Mouse (Mus musculus): ENCODE data around the gene 1110008P14Rik. TPM values are rescaled to one million over a fixed set of nuclear protein-coding genes. Genes with fewer than 3 reads are reported as not detected.
A peak's percentile ranks its signal among the peaks of the same experiment; 100 is the strongest.

1110008P14Rik gene
- polyA plus RNA-seq, 1 experiment from 2014 or later = 71.6 TPM

DNA sequence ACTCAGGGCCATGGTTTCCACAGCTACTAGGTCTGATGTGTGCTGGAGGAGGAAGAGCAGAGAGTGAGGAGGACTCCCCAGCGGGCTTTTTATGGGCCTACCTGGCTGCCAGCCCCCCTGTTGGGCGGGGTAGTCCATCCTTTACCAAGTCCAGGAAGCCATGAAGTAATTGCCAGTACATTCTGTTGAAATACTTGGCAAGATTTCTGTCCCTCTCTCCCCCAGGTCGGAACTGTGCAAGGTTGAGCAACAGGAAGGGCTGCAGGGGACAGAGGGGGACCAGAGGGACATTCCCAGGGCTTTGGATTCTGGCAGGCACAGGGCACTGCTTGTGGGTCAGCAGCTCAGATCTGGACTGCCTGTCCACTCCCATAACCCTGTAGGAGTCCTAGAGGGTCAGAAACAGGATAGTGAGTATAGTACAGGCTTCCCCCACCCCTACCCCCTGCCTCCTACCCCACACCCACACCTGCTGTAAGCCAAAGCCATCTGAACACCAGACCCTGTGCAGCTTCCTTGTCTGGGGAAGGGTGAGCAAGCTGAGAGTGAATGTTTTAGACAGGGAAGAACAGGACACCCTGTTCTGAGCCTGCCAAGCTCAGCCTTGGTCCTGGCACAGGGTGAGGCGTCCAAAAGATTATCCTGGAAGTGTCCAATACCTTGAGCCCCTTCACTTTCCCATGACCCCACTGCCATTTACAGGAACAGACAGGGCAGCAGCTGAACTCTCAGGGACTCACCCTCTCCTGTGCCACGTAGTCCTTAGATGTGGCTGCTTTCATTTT, 6.2 kb upstream of the 1110008P14Rik start, which contains the start of gene Lcn2:
Gene Lcn2 (minus strand): TSS at position 547 of the 785 bp plus-strand sequence.
- Histone ChIP-seq H3K9ac (no peak within 1 kb of the TSS), H3K9me3 (replicated peaks) (no peaks in the 10 kb centered on the region), H3K4me1 (no peaks in the 10 kb centered on the region), H3K4me2 (replicated peaks) (no peak within 1 kb of the TSS), H3K27ac (replicated peaks) (no peak within 1 kb of the TSS), H3K36me3 (no peaks in the 10 kb centered on the region), H3K27me3 (no peaks in the 10 kb centered on the region), H3K4me3 (replicated peaks) (no peak within 1 kb of the TSS)
- 54% methylated on average over 5 of the region's 5 CpGs for WGBS
- ATAC-seq (ENCODE audit: insufficient number of reproducible peaks, low FRiP score, low TSS enrichment, low read depth) = no peak

DNA sequence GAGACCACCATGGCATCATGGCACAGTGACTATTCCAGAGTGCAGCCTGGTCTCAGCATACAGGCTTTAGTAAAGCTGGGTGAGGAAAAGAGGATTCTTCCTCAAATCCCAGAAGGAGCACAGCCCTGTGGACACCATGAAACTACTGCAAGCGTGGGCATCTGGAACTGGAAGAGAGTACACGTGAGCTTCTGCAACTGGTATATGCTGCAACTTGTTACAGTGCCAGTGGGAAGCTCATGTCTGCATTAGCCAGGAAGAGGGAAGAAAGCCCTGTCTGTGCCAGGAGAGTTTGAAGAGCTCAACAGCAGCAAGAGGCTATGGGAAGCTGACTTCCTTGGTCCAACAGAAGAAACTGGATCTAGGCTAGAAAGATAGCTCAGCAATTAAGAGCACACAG, 951 bp upstream of the 1110008P14Rik start:
- H3K27me3 ChIP-seq = no peaks in the 10 kb centered on the region
- H3K4me2 ChIP-seq (replicated peaks) = no peak overlapping the region
- H3K9me3 ChIP-seq (replicated peaks) = no peaks in the 10 kb centered on the region
- 60% methylated on average over 2 of the region's 2 CpGs for WGBS
- H3K27ac ChIP-seq (replicated peaks) = no peak overlapping the region
- peaks cover 17% of the 10 kb centered on the region for H3K4me1 ChIP-seq
- H3K4me3 ChIP-seq (replicated peaks) = no peak overlapping the region
- ATAC-seq (ENCODE audit: insufficient number of reproducible peaks, low FRiP score, low TSS enrichment, low read depth) = no peak
- peaks cover 22% of the 10 kb centered on the region for H3K36me3 ChIP-seq
- H3K9ac ChIP-seq = no peak overlapping the region

DNA sequence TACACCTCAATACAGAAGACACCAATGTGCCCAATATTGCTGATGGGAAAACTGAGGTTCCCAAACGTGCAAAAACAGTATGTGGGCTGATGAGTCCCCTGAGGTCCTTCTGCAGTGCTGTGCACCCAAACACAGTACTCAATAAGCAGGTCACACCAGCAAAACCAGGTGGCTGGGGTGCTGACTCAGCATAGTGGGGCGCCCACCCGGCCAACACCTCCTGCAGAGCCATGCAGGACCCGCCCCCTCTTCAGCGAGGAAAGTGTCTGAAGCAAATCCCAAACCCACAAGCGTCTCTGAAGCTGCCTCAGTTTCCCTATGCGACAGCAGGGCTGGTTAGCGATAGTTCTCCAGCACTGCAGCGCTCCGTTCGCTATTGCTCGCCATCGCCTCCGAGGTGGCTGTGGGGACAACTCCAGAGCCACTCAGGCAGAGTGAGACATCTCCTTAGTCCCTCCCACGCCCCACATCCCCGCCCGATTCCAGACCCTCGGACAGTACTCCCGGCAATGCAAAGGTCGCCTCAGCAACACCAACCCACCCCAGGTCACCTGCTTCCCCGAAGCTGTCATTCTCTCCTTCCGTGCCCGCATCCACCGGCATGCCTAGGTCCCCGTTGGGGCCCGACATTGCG, 480 bp downstream of the 1110008P14Rik start:
- Histone ChIP-seq H3K4me2 (replicated peaks) (peak overlapping the region; percentile 94), H3K9me3 (replicated peaks) (no peaks in the 10 kb centered on the region), H3K4me3 (replicated peaks) (peak overlapping the region; percentile 60), H3K9ac (peak overlapping the region; percentile 35), H3K4me1 (peaks cover 17% of the 10 kb centered on the region), H3K27ac (replicated peaks) (0 out of 2 replicates have a peak overlapping the region, but pooled peaks have one; percentile 1), H3K27me3 (no peaks in the 10 kb centered on the region), H3K36me3 (peaks cover 35% of the 10 kb centered on the region)
- peak; percentile 8 for ATAC-seq (ENCODE audit: insufficient number of reproducible peaks, low FRiP score, low TSS enrichment, low read depth)
- WGBS = under 1% methylated on average over 27 of the region's 27 CpGs

DNA sequence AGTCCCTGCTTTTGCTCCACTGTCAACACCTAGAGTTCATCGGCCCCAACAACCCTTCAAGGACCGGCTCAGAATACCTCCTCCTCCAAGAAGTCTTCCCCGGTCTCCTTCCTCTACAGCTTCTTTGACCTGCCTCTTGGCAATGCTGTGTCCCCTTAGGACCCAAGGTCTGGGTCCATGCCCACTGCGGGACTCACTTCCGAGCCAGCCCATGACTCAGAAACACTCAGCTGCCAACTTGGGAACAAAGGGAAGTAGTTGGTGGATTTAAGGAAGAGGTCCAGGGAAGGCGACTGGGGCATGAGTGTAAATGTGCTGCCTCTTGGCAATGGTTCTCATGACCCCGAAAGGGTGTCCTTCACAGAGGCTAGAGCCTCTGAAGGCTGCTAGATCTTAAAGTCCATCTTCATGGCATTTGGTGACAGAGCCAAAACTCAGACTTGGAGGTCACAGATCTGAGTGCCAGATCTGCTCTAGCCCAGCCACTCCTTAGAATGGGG, 1.7 kb downstream of the 1110008P14Rik start:
- Histone ChIP-seq H3K9me3 (replicated peaks) (no peaks in the 10 kb centered on the region), H3K9ac (no peak overlapping the region), H3K27ac (replicated peaks) (no peak overlapping the region), H3K27me3 (no peaks in the 10 kb centered on the region), H3K4me3 (replicated peaks) (no peak overlapping the region), H3K36me3 (peaks cover 47% of the 10 kb centered on the region), H3K4me2 (replicated peaks) (no peak overlapping the region), H3K4me1 (peaks cover 17% of the 10 kb centered on the region)
- 89% methylated on average over 7 of the region's 7 CpGs for WGBS
- ATAC-seq (ENCODE audit: insufficient number of reproducible peaks, low FRiP score, low TSS enrichment, low read depth) = no peak

DNA sequence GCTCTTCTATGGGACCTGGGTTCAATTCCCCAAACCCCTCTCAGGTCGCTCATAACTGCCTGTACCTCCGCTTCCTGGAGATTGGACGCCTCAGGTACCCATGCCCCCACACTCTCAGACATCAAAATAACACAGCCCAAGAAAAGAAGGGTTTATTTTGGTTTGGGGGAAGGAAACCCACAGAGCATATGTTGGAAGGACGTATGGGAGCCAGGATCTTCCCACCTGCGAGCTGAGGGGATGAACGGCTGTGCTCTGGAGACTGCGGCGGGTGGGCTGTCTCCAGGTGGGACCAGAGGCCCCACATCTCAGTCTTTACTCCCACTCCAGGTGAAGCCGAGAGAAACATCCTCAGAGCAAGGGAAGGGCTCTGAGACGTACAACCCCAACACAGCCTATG, 4.8 kb downstream of the 1110008P14Rik start:
- Histone ChIP-seq H3K27me3 (no peaks in the 10 kb centered on the region), H3K4me3 (replicated peaks) (no peak overlapping the region), H3K4me2 (replicated peaks) (no peak overlapping the region), H3K9ac (no peak overlapping the region), H3K27ac (replicated peaks) (no peak overlapping the region), H3K4me1 (peaks cover 10% of the 10 kb centered on the region), H3K36me3 (peaks cover 71% of the 10 kb centered on the region), H3K9me3 (replicated peaks) (no peaks in the 10 kb centered on the region)
- no peak for ATAC-seq (ENCODE audit: insufficient number of reproducible peaks, low FRiP score, low TSS enrichment, low read depth)
- 92% methylated on average over 10 of the region's 10 CpGs for WGBS

DNA sequence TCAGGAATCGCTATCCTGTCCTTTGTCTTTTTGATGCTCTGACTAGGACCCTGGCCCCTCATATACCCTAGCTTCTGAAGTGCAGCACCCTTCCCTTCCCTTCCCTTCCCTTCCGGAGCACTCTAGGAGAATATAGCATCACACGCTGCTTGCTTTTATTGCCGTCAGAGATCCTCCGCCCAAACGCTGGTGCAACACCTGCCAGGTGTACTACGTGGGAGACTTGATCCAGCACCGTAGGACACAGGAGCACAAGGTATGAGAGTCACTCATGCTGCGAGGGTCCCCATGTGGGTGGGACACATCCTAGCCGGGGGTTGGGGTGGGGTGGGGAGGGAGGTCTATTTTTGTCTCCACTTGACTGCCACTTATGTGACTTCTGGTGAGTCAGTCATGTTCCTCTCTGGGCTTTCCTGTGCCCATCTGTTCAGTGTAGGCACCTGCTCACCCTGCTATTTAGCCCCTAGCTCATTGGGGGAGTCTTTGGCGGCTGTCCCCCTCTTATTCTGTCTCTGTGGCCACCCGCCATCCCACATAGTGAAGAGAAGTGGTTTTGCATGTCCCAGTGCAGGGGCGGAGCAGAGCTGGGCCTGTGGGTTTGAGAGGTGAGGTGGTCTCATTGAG, 6.3 kb downstream of the 1110008P14Rik start:
- whole genome bisulfite sequencing = 89% methylated on average over 13 of the region's 13 CpGs
- peaks cover 87% of the 10 kb centered on the region for H3K36me3 ChIP-seq

DNA sequence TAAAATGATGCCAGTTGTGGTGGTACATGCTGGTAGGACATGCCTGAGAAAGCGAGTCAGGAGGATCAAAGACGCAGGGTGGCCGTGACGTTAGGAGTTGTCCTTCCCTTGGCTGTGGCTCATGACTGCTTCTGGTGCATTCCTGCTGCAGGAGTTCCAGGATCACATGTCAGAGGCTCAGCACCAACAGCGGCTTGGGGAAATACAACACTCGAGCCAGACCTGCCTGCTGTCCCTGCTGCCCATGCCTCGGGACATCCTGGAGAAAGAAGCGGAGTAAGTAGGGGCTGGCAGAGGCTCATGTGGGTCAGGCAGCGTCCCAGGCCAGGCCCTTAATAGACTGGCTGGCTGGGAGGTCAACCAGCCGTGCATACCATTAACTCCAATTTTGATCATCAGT, 7.5 kb downstream of the 1110008P14Rik start:
- no peak overlapping the region for H3K9ac ChIP-seq
- H3K4me1 ChIP-seq = no peaks in the 10 kb centered on the region
- no peak overlapping the region for H3K4me2 ChIP-seq (replicated peaks)
- H3K27ac ChIP-seq (replicated peaks) = no peak overlapping the region
- no peak for ATAC-seq (ENCODE audit: insufficient number of reproducible peaks, low FRiP score, low TSS enrichment, low read depth)
- no peak overlapping the region for H3K4me3 ChIP-seq (replicated peaks)
- H3K9me3 ChIP-seq (replicated peaks) = no peaks in the 10 kb centered on the region
- WGBS = 81% methylated on average over 10 of the region's 10 CpGs
- H3K36me3 ChIP-seq = peaks cover 90% of the 10 kb centered on the region
- no peaks in the 10 kb centered on the region for H3K27me3 ChIP-seq

More for the DNA sequence above, 6.3 kb downstream of the 1110008P14Rik start:
- ATAC-seq (ENCODE audit: insufficient number of reproducible peaks, low FRiP score, low TSS enrichment, low read depth) = no peak
- Histone ChIP-seq H3K4me1 (no peaks in the 10 kb centered on the region), H3K9me3 (replicated peaks) (no peaks in the 10 kb centered on the region), H3K27me3 (no peaks in the 10 kb centered on the region), H3K9ac (no peak overlapping the region), H3K4me3 (replicated peaks) (no peak overlapping the region), H3K27ac (replicated peaks) (no peak overlapping the region; the same call in 1 of the 2 replicates), H3K4me2 (replicated peaks) (no peak overlapping the region)

DNA sequence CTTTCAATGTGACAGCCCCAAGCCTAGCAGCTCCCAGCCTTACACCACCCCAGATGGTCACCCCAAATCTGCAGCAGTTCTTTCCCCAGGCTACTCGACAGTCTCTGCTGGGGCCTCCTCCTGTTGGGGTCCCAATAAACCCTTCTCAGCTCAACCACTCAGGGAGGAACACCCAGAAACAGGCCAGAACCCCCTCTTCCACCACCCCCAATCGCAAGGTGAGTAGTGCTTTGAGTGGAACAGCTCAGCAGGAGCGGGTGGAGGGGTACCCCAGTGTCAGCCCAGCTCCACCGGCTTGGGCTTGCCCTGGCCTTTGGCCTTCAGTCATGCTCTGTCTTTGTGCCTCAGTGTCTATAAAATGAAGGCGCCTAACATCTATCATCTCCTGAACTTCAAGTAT, 14.4 kb downstream of the 1110008P14Rik start:
- no peak overlapping the region for H3K4me3 ChIP-seq (replicated peaks)
- no peaks in the 10 kb centered on the region for H3K9me3 ChIP-seq (replicated peaks)
- H3K4me2 ChIP-seq (replicated peaks) = no peak overlapping the region
- WGBS = 95% methylated on average over 5 of the region's 5 CpGs
- H3K36me3 ChIP-seq = peaks cover 61% of the 10 kb centered on the region
- no peak overlapping the region for H3K27ac ChIP-seq (replicated peaks)
- H3K27me3 ChIP-seq = no peaks in the 10 kb centered on the region
- peaks cover 11% of the 10 kb centered on the region for H3K4me1 ChIP-seq
- no peak overlapping the region for H3K9ac ChIP-seq
- no peak for ATAC-seq (ENCODE audit: insufficient number of reproducible peaks, low FRiP score, low TSS enrichment, low read depth)

DNA sequence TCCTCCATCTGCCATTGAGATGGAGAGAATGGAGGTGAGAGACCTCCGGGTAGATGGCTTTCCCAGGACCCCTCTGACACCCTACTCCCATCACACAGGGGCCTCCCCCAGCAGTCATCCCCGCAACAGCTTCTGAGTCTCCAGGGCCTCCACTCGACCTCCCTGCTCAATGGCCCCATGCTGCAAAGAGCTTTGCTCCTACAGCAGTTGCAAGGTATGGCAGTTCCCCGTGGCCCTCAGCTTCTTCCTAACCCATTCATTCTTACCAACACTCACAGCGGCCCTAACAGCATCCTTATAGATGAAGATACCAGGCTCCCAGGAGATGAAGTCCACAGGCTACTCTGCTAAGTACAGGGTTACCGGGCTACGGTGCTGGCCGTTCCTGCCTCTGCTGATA, 17.6 kb downstream of the 1110008P14Rik start:
- H3K36me3 ChIP-seq = peaks cover 30% of the 10 kb centered on the region
- no peak for ATAC-seq (ENCODE audit: insufficient number of reproducible peaks, low FRiP score, low TSS enrichment, low read depth)
- peak overlapping the region; percentile 79 for H3K4me2 ChIP-seq (replicated peaks)
- 86% methylated on average over 8 of the region's 8 CpGs for WGBS
- no peak overlapping the region for H3K27ac ChIP-seq (replicated peaks)
- H3K4me3 ChIP-seq (replicated peaks) = peak overlapping the region; percentile 72
- H3K9me3 ChIP-seq (replicated peaks) = no peaks in the 10 kb centered on the region
- H3K9ac ChIP-seq = peak overlapping the region; percentile 77; the same call in 1 of the 2 replicates
- no peaks in the 10 kb centered on the region for H3K27me3 ChIP-seq
- H3K4me1 ChIP-seq = peaks cover 27% of the 10 kb centered on the region

DNA sequence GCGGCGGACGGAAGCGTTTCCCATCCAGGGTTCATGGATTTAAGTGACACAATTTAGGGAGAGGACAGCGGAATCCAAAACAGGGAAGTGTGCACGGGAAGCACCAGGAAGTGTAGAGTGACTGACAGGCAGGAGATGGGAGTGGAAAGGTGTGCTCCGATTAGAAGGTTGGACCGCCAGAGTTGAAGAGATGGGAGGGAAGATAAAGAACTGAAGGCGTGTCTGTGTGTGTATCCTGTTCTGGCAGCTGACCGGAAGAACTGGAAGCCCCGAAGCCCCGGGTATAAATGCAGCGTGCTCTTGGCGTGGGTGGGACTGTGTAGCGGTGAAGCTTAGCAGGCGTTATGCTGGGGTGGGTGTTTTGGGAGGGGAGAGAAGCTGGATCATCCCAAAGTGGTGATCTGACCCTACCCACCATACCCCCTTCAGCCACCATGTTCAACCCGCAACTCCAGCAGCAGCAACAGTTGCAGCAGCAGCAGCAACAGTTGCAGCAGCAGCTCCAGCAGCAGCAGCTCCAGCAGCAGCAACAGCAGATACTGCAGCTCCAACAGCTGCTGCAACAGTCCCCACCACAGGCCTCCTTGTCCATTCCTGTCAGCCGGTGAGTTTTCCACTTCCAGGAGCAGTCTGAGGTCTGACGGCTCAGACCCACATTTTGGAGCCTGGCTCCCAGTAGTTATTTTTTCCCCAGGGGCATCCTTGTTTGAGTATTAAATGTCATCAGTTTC, 18.2 kb downstream of the 1110008P14Rik start:
- peak overlapping the region; percentile 77 for H3K9ac ChIP-seq
- no peaks in the 10 kb centered on the region for H3K9me3 ChIP-seq (replicated peaks)
- peaks cover 27% of the 10 kb centered on the region for H3K36me3 ChIP-seq
- no peaks in the 10 kb centered on the region for H3K27me3 ChIP-seq
- peak overlapping the region; percentile 72 for H3K4me3 ChIP-seq (replicated peaks)
- peaks cover 27% of the 10 kb centered on the region for H3K4me1 ChIP-seq
- peak overlapping the region; percentile 79 for H3K4me2 ChIP-seq (replicated peaks)
- ATAC-seq (ENCODE audit: insufficient number of reproducible peaks, low FRiP score, low TSS enrichment, low read depth) = no peak
- WGBS = 5% methylated on average over 19 of the region's 19 CpGs
- peak overlapping the region; percentile 96 for H3K27ac ChIP-seq (replicated peaks)
